Mouse (Mus musculus): ENCODE results near the gene Tm4sf5. TPM values are rescaled to one million over a fixed set of nuclear protein-coding genes. Genes with fewer than 3 reads are reported as not detected.
"Not testable (repeated sequence)": the region's sequence is repeated elsewhere in the genome, so short reads cannot be mapped to it uniquely, and the experiment has no call there.

Tm4sf5 gene
- total RNA-seq, 1 experiment, result 4.6 TPM

DNA sequence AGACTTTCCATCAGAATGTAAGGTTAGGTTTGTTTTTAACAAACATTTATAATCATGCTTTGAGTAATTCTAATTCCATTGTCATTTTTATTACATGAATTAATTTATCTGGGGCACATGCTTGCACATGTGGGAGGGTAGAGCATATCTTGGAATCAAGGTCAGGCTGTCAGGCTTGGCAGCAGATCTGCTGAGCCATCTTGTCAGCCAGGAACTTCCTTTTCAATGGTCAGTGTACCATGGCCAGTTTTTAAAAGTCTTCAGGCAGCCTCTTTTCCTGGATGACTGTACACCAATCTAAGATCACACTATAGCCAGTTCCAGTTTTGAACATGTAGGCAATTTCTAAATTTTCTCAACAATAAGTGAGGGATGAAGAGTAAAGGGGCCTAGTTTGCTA, 32.3 kb upstream of the Tm4sf5 start:
- Histone ChIP-seq H3K9me3 (ENCODE audit: control insufficient read depth, insufficient read depth, low read depth, low read length) (no peaks in the 10 kb centered on the region), H3K36me3 (ENCODE audit: control insufficient read depth, insufficient read depth, low read length, poor library complexity, severe bottlenecking) (no peaks in the 10 kb centered on the region), H3K4me1 (ENCODE audit: control insufficient read depth in 2 of 2, insufficient read depth in 2 of 2, low read length in 2 of 2, poor library complexity in 1 of 2) (peaks cover 0 to 1% of the 10 kb centered on the region in 2 experiments; a peak in 1 of 4 replicates), H3K27ac (ENCODE audit: insufficient read depth, low read depth, low read length, poor library complexity, severe bottlenecking) (no peak overlapping the region), H3K4me3 (ENCODE audit: insufficient read depth in 1 of 2, low read depth in 1 of 2, low read length in 2 of 2, poor library complexity in 1 of 2, severe bottlenecking in 1 of 2) (no peak overlapping the region), H3K9ac (ENCODE audit: insufficient read depth, low read depth, low read length, poor library complexity, severe bottlenecking) (no peak overlapping the region)
- DNase-seq (ENCODE audit: low read depth, low spot score), result no peak
- TF ChIP-seq ZC3H11A (IDR thresholded peaks at IDR 0.05; ENCODE audit: borderline replicate concordance, low read depth, low read length) (no peak), CHD2 (IDR thresholded peaks at IDR 0.05; ENCODE audit: low read depth, low read length) (no peak), MAFK (IDR thresholded peaks at IDR 0.05; ENCODE audit: insufficient read depth, low read depth, low read length) (no peak), ZNF384 (IDR thresholded peaks at IDR 0.05; ENCODE audit: low read depth, low read length) (no peak), HCFC1 (IDR thresholded peaks at IDR 0.05; ENCODE audit: borderline replicate concordance, insufficient read depth, low read length) (no peak)
- in situ Hi-C loops (cut with MboI; ENCODE audit: low sequenced_read_pairs in 2 of 2, unreplicated experiment in 2 of 2), result no loop called here

DNA sequence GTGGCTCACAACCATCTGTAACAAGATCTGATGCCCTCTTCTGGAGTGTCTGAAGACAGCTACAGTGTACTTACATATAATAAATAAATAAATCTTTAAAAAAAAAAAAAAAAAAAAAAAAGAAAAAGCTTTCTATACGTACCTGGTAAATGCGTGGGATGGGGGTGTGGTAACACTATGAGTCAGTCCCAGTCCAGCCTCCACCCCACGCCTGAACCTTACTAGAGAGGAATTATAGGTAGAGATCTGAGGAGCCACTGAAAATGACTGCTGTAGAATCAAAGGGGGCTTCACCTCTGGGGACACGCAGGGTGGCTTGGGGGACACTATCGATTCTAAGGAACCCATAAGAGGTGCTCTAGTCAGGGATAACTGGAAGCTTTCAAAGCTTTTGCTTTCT, 31.8 kb upstream of the Tm4sf5 start:
- H3K4me3 ChIP-seq (ENCODE audit: insufficient read depth in 1 of 2, low read depth in 1 of 2, low read length in 2 of 2, poor library complexity in 1 of 2, severe bottlenecking in 1 of 2); H3K27ac ChIP-seq (ENCODE audit: insufficient read depth, low read depth, low read length, poor library complexity, severe bottlenecking); DNase-seq (ENCODE audit: low read depth, low spot score); H3K9me3 ChIP-seq (ENCODE audit: control insufficient read depth, insufficient read depth, low read depth, low read length); in situ Hi-C loops (cut with MboI; ENCODE audit: low sequenced_read_pairs in 2 of 2, unreplicated experiment in 2 of 2); H3K36me3 ChIP-seq (ENCODE audit: control insufficient read depth, insufficient read depth, low read length, poor library complexity, severe bottlenecking); H3K4me1 ChIP-seq (ENCODE audit: control insufficient read depth in 2 of 2, insufficient read depth in 2 of 2, low read length in 2 of 2, poor library complexity in 1 of 2); H3K9ac ChIP-seq (ENCODE audit: insufficient read depth, low read depth, low read length, poor library complexity, severe bottlenecking): not testable (repeated sequence)

DNA sequence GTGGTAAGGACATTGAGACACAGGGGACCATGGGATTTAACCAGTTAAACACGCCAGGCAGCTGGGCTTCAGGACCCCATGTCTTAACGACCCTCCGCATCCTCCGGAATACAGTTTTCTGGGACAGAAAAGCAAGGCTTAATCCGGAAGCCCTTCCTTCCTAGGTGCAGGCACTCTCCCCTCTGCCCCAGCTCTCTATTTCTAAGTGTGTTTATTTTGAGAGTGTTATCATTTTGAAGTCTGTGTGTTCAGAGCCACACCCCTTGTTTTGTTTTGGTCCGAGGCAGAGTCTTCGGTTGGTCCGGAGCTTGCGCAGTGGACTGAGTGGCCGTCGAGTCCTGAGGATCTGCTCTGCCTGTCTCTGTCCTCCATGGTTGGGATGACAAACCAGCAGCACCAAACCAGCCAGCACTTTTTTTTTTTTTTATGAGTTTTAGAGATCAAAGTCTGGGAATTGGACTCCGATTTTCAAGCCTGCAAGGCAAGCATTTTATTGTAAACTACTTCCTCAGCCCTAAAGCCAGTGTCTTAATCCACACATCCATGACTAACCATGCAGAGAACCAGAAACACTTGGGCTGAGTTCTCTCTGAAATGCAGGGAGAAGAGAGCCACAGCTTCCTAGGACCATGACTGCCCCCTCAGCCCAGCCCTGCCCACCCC, 30.0 kb upstream of the Tm4sf5 start:
- no peak overlapping the region for H3K9ac ChIP-seq (ENCODE audit: insufficient read depth, low read depth, low read length, poor library complexity, severe bottlenecking)
- H3K27ac ChIP-seq (ENCODE audit: insufficient read depth, low read depth, low read length, poor library complexity, severe bottlenecking), result no peak overlapping the region
- H3K4me3 ChIP-seq (ENCODE audit: insufficient read depth in 1 of 2, low read depth in 1 of 2, low read length in 2 of 2, poor library complexity in 1 of 2, severe bottlenecking in 1 of 2), result no peak overlapping the region
- H3K9me3 ChIP-seq (ENCODE audit: control insufficient read depth, insufficient read depth, low read depth, low read length), result no peaks in the 10 kb centered on the region
- TF ChIP-seq ZC3H11A (IDR thresholded peaks at IDR 0.05; ENCODE audit: borderline replicate concordance, low read depth, low read length) (no peak), HCFC1 (IDR thresholded peaks at IDR 0.05; ENCODE audit: borderline replicate concordance, insufficient read depth, low read length) (no peak), ZNF384 (IDR thresholded peaks at IDR 0.05; ENCODE audit: low read depth, low read length) (no peak), CHD2 (IDR thresholded peaks at IDR 0.05; ENCODE audit: low read depth, low read length) (no peak), MAFK (IDR thresholded peaks at IDR 0.05; ENCODE audit: insufficient read depth, low read depth, low read length) (no peak)
- no peaks in the 10 kb centered on the region for H3K36me3 ChIP-seq (ENCODE audit: control insufficient read depth, insufficient read depth, low read length, poor library complexity, severe bottlenecking)
- H3K4me1 ChIP-seq (ENCODE audit: control insufficient read depth in 2 of 2, insufficient read depth in 2 of 2, low read length in 2 of 2, poor library complexity in 1 of 2), result peaks cover 0 to 1% of the 10 kb centered on the region in 2 experiments; a peak in 1 of 4 replicates
- DNase-seq (ENCODE audit: low read depth, low spot score), result no peak
- in situ Hi-C loops (cut with MboI; ENCODE audit: low sequenced_read_pairs in 2 of 2, unreplicated experiment in 2 of 2), result no loop called here

DNA sequence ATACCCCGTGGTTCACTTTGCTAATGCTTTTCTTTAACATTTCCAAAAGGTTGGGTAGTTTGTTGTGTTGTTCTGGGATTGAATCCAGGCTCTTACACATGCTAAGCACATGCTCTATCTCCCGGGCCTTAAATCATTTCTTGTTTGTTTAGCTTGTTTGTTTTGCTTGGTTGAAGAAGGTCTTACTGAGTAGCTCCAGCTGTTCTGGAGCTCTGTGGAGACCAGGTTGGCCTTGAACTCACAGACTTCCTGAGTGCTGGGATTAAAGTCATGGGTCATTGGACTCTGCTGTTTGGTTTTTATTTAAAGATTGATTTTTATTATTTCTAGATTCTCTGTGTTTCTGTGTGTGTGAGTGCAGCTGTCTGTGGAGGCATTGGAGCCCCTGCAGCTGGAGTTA, 19.5 kb upstream of the Tm4sf5 start:
- Histone ChIP-seq H3K4me1 (ENCODE audit: control insufficient read depth in 2 of 2, insufficient read depth in 2 of 2, low read length in 2 of 2, poor library complexity in 1 of 2) (no peaks in the 10 kb centered on the region; a peak in 1 of 4 replicates), H3K27ac (ENCODE audit: insufficient read depth, low read depth, low read length, poor library complexity, severe bottlenecking) (no peak overlapping the region), H3K4me3 (ENCODE audit: insufficient read depth in 1 of 2, low read depth in 1 of 2, low read length in 2 of 2, poor library complexity in 1 of 2, severe bottlenecking in 1 of 2) (no peak overlapping the region), H3K9ac (ENCODE audit: insufficient read depth, low read depth, low read length, poor library complexity, severe bottlenecking) (no peak overlapping the region), H3K36me3 (ENCODE audit: control insufficient read depth, insufficient read depth, low read length, poor library complexity, severe bottlenecking) (no peaks in the 10 kb centered on the region), H3K9me3 (ENCODE audit: control insufficient read depth, insufficient read depth, low read depth, low read length) (no peaks in the 10 kb centered on the region)
- DNase-seq (ENCODE audit: low read depth, low spot score), result no peak
- TF ChIP-seq ZC3H11A (IDR thresholded peaks at IDR 0.05; ENCODE audit: borderline replicate concordance, low read depth, low read length) (no peak), MAFK (IDR thresholded peaks at IDR 0.05; ENCODE audit: insufficient read depth, low read depth, low read length) (no peak)
- in situ Hi-C loops (cut with MboI; ENCODE audit: low sequenced_read_pairs in 2 of 2, unreplicated experiment in 2 of 2), result no loop called here

DNA sequence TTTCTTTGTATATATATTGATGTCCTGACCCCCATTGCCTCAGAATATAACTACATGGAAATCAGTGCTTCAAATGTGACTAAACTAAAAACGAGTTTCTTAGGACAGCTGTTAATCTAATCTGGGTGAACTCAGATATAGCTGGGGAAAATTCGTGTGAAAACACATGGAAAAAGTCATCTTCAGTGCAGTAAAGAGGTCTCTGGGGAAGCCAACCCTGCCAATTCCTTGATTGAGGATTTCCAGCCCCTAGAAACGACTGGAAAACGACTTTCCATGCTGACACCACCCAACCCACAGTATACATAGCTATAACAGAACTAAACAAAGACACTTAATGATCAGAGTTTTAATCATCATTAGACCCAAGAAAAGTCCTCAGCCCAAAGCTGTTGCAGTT, 17.2 kb upstream of the Tm4sf5 start:
- in situ Hi-C loops (cut with MboI; ENCODE audit: low sequenced_read_pairs in 2 of 2, unreplicated experiment in 2 of 2), result no loop called here
- Histone ChIP-seq H3K4me3 (ENCODE audit: insufficient read depth in 1 of 2, low read depth in 1 of 2, low read length in 2 of 2, poor library complexity in 1 of 2, severe bottlenecking in 1 of 2) (no peak overlapping the region), H3K9me3 (ENCODE audit: control insufficient read depth, insufficient read depth, low read depth, low read length) (no peaks in the 10 kb centered on the region), H3K36me3 (ENCODE audit: control insufficient read depth, insufficient read depth, low read length, poor library complexity, severe bottlenecking) (no peaks in the 10 kb centered on the region), H3K4me1 (ENCODE audit: control insufficient read depth in 2 of 2, insufficient read depth in 2 of 2, low read length in 2 of 2, poor library complexity in 1 of 2) (no peaks in the 10 kb centered on the region; a peak in 1 of 4 replicates), H3K27ac (ENCODE audit: insufficient read depth, low read depth, low read length, poor library complexity, severe bottlenecking) (no peak overlapping the region), H3K9ac (ENCODE audit: insufficient read depth, low read depth, low read length, poor library complexity, severe bottlenecking) (no peak overlapping the region)
- TF ChIP-seq ZNF384 (IDR thresholded peaks at IDR 0.05; ENCODE audit: low read depth, low read length) (no peak), CHD2 (IDR thresholded peaks at IDR 0.05; ENCODE audit: low read depth, low read length) (no peak), HCFC1 (IDR thresholded peaks at IDR 0.05; ENCODE audit: borderline replicate concordance, insufficient read depth, low read length) (no peak), MAFK (IDR thresholded peaks at IDR 0.05; ENCODE audit: insufficient read depth, low read depth, low read length) (no peak), ZC3H11A (IDR thresholded peaks at IDR 0.05; ENCODE audit: borderline replicate concordance, low read depth, low read length) (no peak)
- DNase-seq (ENCODE audit: low read depth, low spot score), result no peak

All from ES-E14 (cell line).